Mouse (Mus musculus) neutrophil, adult 5-6 weeks (primary cell): ENCODE results near the gene Snx18. TPM values are rescaled to one million over a fixed set of nuclear protein-coding genes. Genes with fewer than 3 reads are reported as not detected.

Source experiments
- ATAC-seq: fragments of 151-379, 151-347 bp; 2 replicates; pipeline ENCODE4 v1.8.0; 2017; ENCODE audit warnings: mild to moderate bottlenecking, moderate TSS enrichment; ENCODE audit not compliant: insufficient number of reproducible peaks, poor library complexity, low FRiP score, severe bottlenecking; ENCODE audit errors: extremely low read depth
- total RNA-seq: library from RNA; stranded (forward); fragments of 200-1000 nt; gene quantifications from 2 replicates; pipeline ENCODE4 v1.2.3, GENCODE M21; 2017

Snx18 gene
- total RNA-seq, 1 experiment from 2014 or later = 95.9 TPM

DNA sequence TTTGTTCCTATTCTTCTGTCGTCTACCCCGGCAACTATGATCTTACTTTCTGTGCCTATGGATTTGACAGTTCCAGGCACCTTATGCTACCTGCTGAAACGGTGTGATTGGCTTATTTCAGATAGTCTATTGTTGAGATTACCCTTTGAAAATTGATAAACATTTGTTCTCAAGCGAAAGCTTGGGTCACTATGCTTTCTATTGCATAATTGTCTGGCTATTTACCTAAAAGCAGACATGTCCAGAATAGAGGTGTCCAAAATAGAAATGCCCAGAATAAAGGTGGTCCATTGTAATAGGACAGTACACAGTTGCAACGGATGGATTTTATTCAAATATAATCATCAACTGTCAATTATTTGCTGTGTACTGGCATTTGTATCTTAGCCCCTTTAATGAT lies 36.9 kb downstream of the Snx18 start:
- no peak for ATAC-seq

DNA sequence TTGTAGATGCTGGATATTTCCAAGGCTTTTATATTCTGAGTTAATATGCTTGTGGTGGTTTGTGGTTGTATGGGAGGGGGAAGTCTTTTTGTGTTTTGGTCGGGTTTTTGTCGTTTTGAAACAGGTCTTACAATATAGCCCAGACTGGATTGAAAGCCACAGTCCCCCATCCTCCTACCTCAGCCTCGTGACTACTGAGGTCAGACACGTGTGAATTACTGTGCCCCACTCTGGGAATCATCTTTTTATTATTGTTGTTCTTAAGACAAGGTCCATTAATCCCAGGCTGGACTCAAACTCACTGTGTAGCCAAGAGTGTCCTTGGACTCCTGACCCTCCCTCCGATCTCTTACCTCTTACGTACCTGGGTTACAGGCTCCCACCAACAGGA lies 38.0 kb downstream of the Snx18 start:
- no peak for ATAC-seq

DNA sequence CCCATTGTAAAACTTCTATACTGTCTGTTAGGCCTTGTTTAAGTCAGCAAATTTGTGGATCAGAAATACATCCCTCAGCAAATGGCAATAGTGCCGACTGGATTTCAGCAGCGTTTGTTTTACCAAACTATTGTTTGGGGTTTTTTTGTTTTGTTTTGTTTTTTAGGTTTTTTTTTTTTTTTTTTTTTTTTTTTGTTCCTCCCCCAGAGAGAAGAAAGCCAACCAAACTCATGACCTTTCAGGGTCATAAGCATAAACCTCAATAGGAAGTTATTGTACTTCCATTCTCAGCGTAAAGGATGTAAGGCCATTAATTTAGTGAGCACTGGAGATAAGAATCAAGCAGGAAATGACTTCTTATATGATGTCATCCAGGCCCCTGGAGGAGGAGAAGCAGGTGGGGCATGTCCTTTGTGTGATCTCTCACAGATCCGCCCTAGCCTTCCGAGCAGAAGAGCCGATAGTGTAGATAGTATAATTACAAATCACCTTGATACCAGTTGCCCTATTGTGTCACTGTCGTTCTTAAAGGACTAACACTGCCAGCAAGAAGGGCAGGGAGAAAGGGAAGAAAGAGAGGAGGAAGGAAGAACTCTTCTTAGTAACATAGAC lies 38.5 kb downstream of the Snx18 start:
- peak; percentile 70 for ATAC-seq

DNA sequence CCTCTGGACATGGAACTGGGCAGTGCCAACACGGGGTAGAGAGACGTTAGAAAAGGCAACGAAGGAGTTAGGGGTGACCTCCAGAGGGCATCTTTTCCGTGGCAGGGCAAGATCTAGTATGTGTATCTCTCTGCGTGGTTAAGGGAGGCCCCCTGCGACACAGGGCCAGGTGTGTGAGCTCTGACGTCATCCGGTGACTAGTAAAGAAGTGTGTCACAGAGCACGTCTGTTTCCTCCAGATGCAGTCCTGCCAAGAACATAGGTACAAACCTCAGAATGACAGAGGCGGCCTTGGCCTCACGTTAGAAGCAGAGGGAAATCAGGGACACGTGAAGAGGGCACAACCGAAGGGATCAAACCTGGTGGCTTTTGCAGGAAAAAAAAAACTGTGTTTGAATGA lies 44.1 kb downstream of the Snx18 start:
- no peak for ATAC-seq

DNA sequence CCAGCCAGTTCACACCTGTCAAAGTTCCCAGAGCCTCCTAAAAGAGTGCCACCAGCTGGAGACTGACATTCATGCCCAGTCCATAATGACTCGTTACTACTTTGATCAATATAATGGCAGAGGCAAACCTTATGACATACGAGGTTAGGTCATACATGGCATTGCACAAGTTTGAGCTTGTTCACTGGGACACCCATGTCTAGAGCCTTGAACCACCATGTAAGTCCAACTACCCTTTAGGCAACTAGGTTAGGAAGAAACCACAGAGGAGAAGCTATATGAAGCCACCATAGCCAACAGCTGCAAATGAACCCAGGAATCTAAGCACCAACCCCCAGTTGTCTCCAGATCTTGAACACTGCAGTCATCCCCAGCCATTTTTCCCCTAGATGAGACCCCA lies 45.0 kb downstream of the Snx18 start:
- no peak for ATAC-seq

DNA sequence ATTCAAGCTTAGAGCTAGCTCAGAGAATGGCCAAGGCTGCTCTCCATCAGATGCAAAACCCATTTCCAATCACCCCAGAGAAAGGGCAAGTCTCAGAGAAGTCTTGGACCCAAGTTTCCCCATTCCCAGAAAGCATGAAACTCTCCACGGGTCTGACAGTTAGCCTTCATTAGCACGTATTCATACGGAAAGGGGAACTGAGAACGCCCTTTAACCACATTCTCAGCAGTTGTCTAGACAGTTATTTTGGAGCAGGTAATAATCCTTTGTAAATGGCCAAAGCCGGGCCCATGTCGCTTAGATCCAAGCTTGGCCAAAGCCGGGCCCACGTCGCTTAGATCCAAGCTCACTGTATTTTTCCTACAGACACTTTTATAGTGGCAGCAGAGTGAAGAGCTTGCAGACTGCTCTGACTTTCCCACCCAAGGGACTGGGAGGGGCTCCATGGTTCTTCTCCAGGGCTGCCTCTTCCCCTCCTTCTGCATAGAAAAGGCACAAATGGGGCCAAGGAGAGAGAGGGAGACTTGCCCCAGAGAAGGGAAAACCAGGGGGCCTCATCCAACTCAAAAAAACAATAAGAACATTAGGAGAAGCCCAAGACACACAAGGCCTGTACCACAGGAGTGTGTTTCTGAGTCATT lies 46.2 kb downstream of the Snx18 start:
- ATAC-seq = peak; percentile 64

DNA sequence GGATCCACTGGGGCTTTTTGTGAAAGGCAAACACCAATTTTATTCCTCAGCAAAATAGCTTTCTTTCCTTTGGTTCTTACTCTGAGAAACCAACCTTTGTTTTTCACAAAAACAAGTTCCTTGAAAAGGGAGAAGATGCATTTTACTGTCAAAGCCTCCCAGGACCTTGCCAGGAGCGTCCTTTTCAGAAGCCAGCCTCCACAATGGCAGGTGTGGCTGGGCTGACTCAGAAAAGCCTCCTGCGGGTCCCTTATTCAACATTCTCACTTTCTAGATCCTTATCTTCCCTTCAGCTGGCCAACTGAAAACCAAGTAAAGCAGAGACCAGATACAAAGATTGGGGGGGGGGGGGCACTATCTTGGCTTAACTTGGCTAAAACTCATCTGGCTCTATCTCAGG lies 48.8 kb downstream of the Snx18 start:
- ATAC-seq = no peak

DNA sequence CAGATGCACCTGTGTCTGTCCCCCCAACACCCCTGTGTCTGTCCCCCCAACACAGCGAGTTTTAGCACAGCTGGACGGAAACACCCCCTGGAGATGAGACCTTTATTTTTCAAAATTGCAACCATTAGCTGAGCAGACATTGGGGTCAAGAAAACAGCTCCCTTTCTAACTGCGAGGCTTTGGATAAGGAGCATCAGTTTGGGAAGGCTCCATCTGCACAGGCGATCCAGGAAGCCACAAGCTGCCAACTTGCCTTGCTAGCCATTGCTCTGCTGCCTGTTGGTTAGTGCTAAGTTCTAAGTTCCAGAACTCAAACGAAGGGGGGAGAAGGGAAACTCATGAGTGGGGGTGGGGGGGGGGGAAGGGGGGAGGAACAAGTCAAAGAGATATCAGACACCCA lies 51.4 kb downstream of the Snx18 start:
- ATAC-seq = no peak

DNA sequence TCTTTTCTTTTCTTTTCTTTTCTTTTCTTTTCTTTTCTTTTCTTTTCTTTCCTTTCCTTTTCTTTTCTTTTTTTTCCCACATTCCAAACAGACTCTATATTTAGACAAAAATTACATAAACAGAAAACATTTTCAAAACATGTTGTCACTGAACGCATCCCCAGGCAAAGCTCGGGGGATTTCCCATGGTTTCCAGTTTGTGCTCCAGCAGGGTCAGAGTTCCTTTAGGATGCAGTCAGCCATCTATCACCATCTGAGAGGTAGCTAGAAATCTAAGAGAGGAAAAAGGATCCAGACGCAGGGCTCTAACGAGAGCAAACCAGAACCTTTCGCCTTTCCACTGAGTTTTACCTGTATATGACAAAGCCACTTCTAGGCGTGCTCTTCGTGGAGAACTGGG lies 52.0 kb downstream of the Snx18 start:
- no peak for ATAC-seq

DNA sequence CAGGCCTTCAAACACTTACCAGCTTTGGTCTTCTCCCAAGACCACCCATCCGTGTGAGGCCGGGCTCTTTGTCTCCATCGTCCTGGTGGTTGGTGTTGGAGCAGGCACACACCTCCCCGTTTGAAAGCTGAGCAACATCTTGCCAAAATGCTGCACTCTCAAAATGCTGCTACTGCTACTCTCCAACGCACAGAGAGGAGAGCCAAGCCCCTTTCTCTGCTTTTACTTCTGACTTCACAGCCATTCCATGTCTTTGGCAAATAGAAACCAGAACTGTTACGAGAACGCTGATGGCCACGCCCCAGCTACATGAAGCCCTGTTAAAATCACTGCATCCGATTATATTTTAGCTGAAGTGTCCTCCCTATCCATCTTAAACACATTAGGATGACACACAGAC lies 58.7 kb downstream of the Snx18 start:
- no peak for ATAC-seq

DNA sequence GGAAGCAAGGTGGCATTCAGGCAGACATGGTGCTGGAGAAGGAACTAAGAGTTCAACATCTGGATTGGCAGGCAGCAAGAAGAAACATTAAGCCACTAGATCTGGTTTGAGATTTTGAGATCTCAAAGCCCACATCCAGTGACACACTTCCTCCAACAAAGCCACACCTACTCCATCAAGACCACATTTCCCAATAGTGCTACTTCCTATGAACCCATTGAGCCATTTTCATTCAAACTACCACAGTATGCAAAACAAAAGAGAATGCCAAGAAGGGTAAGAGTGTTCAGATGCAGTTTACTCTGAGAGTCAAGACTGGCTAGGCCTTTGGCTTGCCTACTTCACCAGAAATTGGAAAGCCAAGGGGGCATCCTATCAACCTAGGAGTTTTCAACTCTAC lies 61.8 kb downstream of the Snx18 start:
- ATAC-seq = peak; percentile 43; the same call in 1 of the 2 replicates

DNA sequence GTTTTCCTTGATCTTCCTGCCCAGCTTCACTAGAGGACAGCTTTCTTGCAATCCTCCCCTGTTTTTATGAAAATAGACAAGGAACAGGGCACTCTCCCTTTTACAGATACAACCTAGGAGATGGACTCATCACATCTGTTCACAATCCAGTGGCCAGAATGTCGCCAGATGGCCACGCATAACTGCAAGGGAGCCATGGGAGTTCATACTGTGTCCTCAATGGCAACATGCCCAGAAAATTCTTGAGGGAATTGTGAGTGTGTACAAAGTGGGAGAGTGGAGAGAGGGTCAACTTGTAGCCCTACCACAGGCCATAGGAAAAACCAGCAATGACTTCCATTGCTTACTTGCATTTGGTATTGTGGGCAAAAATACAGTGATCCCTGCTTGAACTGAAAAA lies 63.1 kb downstream of the Snx18 start:
- no peak for ATAC-seq

DNA sequence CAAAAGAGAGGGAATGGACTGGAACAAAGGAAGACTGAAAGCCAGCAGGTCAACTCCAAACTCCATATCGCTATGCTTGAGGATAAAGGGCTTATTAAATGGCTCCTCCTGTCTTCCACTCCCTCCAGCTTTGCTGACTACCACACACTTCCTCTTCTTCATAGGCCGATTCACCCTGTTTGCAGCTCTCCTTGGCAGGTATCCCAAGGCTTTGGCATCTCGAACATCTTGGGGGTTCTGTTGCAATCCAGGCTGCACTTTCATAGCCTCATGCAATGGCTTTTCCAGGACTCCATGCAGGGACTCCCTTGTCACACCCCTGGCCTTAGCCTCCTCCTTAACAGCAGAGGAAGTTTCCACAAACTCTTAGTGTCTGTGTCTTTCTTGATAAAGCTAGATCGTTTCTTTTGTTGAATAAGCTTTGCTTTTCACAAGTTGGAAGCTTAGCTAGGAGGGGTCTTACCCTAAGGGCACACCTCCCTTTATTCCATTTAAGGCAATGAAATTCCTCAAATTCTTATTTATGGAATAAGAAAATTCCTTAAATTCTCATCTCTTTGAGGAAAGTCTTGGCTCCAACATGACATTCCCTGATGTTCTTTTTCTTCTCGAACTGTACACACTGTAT lies 64.6 kb downstream of the Snx18 start:
- ATAC-seq = no peak

DNA sequence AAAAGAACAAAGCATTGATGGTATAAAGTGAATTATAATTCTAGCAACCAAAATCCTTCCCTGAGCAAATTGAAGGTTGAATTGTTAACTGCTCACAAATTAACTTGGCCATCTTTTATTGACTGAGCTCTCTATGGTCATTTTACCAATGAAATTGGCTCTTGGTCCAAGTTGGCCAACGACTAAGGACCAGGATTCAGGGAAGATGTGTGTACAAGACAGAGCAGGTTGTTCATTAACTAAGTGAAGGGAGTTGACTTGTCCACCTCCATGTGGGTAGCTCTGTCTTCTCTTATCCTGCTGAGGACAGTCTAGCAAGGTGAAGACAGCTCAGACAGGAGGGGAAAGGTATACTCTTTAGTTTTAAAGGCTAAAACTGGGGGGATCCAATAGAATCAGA lies 66.0 kb downstream of the Snx18 start:
- ATAC-seq = no peak

DNA sequence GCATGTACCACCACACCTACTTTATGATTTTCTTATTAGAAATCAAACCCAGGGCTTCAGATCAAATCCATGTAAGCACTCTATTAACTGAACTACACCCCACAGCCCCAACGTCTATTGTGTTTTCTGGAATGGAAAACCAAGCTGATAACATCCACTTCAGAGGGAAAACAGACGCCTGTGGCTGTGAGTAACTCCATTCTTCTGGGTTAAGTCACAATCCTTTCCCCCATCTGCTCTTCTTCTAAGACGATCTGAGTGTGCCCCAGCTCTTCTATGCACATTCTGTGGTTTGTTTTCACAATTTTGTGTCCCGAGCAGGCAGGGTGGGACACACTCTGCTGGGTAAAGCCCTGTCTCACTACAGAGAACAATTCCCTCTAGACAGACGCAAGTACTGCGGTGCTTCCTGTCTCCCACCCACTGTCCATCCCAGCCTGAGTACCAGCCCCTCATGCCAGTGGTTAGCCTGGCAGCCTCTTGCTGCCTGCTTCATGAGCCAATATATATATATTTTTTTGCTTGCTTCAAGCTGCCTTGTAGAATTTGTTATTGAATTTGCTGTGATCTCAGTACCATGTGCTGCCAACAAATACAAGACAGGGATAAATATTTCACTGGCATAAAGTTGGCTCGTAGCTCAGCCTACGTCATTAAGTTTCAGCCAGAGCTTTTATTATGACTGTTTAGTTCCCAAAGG lies 67.3 kb downstream of the Snx18 start:
- ATAC-seq = no peak

DNA sequence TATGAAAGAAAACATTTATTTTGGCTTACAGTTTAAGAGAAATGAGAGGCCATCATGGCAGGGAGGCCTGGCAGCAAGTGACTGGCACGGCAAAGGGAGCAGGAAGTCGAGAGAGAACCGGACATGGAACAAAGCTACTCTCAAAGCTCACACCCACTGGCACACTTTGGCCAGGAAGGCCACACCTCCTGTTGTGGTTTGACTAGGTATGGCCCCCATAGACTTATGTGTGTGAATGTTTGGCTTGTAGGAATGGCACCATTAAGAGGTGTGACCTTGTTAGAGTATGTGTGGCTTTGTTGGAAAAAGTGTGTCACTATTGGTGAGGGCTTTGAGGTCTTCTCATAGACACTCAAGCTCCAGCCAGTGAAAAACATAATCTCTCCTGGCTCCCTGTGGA lies 69.3 kb downstream of the Snx18 start:
- no peak for ATAC-seq

DNA sequence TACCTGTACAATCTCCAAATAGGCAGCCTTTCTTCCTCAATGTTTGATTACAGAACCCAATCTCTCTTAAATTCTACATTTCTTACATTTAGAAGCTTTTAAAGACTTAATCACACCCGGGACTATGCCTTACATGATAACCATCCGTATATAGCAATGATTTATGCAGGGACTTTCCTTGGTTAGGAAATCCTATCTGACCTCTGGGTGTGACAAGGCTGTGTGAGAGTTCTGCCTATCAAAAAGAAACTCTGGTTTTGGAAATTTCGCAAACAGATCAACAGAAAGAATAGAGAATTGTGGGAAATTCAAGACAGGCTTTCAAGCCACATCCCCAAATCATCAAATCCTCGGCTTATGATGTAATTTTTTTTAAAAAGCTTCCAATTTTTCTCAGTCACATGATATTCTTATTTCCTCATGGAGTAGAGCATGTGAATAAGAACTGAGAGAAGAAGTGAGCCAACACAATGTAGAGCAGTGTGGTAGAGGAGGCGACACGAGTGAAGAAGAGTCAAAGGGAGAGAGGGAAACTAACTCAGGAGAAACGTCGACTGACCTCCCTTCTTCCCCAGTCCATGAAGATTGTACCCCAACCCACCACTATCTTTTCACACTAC lies 70.4 kb downstream of the Snx18 start:
- no peak for ATAC-seq

DNA sequence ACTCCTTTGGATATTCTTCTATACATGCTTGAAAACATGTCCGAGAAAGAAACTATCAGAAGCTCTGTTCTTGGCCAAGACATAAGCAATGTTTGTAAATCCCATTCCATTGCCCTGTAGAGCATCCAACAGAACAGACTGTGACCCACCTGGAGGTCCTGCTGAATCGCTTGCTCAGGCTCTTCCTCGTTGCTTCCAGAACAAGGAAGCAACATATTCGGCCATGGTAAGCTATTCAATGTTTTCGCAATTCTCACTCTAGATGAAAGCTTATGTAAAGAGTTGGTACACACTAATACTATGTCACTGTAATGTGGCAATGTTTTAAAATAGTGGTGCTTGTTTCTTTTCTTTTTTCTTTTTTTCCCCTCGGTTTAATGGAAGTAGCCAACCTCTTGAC lies 76.0 kb downstream of the Snx18 start:
- no peak for ATAC-seq
